Mouse (Mus musculus): ENCODE measurements around the gene Spag7.

- no peak for TF ChIP-seq CTCF (IDR thresholded peaks at IDR 0.05; ENCODE audit: low read depth, low read length)
- TF ChIP-seq POLR2A (IDR thresholded peaks at IDR 0.05; ENCODE audit: extremely low read depth, insufficient read depth, low read length) = no peak
Observed at GRCm38 (mm10) chr11:70628431-70628830, 40.8 kb downstream of the Spag7 start.

Data from liver, adult 2 months (tissue).